Mouse (Mus musculus) adrenal gland, postnatal 4 days (tissue): ENCODE data around the gene Ccdc153. TPM values are rescaled to one million over a fixed set of nuclear protein-coding genes. Genes with fewer than 3 reads are reported as not detected.

Experiments used
- DNase-seq, 2 experiments: peaks; one replicate each; pipeline ENCODE4 v3.0.0; 2021 to 2022; ENCODE audit warnings: low spot score in 2 of 2, mixed read lengths in 2 of 2
- total RNA-seq, 2 experiments: library from RNA; stranded (reverse); gene quantifications; 2 replicates each; pipeline ENCODE4 v1.2.3; 2021

The Ccdc153 gene
- total RNA-seq, 2 experiments from 2014 or later = 3.4 to 4.6 TPM

GRCm38 (mm10) chr9:44239447-44239846, 1.0 kb upstream of the Ccdc153 start:
- no peak for DNase-seq

DNA sequence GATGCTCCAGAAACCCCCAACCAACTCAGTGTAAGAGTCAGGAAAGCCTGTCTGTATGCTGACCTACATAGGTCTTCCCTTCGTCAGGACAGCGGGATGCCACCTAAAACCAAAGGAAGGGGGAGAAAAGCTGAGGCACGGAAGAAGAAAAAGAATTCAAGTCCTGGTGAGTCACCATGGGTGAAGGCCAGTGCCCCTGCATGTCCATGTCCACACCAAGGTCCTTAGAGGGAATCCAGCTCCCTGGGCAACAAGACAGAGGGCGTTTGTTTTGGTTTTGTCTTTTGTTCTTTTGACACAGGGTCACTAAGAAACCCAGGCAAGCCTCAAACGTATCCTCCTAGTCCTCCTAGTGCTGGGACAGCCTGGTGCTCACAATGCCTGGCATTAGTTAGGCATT, 435 bp downstream of the Ccdc153 start:
- no peak for DNase-seq

DNA sequence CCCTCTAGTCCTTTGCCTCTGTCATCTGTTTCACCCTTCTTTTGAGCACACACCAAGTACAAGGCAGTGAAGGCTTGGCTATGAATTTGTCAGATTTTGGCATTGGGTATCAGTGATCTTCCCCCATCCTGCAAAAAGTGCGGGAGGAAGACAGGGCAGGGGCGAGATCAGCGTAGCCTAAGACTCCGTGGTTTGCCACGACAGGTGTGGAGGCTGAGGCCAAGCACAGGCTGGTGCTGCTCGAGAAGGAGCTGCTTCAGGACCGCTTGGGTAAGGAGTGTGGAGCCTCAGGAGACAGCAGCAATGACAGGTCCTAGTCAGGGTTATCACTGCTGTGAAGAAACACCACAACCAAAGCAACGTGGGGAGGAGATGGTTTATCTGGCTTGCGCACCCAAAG, 942 bp downstream of the Ccdc153 start:
- no peak for DNase-seq

DNA sequence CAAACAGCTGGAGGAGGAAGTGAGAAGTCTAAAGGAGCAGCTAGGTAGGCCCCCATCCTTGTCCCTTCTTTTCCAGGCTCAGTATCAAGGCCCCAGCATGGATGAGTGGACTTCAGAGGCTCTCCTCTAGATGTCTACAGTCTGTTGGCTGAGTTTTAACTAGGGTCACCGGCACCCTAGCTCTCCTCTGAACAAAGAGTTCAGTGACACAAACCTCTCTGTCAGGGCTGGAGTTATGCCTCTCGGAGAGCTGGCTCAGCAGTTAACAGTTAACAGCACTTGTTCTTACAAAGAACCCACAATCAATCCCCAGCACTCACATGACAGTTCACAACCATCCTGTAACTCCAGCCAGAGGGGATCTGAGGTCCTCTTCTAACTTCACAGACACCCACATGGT, 3.1 kb downstream of the Ccdc153 start:
- DNase-seq = no peak

GRCm38 (mm10) chr9:44247907-44248306, 7.4 kb downstream of the Ccdc153 start:
- no peak for DNase-seq

DNA sequence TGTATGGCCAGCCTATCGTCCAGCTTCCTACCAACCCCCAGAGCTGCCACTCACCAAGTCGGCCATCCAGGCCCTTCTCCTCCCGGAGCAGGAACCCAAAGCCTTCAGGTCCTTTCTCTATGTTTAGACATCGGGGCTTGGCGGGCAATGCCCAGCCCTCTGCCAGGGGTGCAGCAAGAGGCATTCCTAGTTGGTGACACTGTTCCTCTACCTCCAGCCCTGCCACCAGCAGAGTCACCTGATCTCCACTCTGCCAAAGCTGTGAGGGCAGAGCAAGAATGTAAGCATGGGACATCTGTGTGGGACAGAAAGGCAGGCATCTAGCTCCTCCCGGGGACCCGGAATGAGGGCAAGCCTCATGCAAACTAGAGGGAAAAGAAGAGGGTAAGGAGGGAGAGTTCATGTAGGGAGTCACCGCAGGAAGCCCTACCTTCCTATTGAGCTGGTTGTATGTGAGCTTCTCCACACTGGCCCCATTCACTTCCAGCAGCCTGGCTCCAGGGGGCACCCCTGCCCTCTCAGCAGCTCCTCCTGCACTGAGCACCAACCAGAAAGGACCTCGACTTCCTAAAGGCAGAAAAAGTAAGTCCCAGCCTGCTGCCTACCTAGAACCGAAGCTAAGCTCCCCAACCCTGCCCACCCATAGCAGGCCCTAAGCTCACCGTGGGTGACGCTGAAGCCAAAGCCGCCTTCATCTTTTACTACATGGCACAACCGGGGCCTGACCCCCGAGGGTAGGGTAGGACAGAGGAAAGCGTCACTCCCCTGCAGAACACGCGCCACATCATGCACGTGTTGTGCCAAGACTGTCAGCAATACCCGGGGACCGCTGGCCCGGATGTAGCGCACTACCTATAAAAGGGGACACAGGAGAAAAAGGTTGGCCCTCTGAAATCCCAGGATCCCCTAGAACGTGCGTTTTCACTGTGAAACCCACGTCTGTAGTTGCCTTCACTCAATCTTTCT, 9.0 kb downstream of the Ccdc153 start:
- peak in 1 of 2 experiments; percentile 53 for DNase-seq

- no peak for DNase-seq
Observed at GRCm38 (mm10) chr9:44250445-44250844, 10.0 kb downstream of the Ccdc153 start.

GRCm38 (mm10) chr9:44251314-44251713, 10.8 kb downstream of the Ccdc153 start, which contains the start of gene Pdzd3:
Gene Pdzd3, minus strand, starts transcription at chr9:44251471.
- DNase-seq = no peak

GRCm38 (mm10) chr9:44253441-44253840, 13.0 kb downstream of the Ccdc153 start:
- no peak for DNase-seq

GRCm38 (mm10) chr9:44254508-44255135, 14.1 kb downstream of the Ccdc153 start:
- no peak for DNase-seq

GRCm38 (mm10) chr9:44255136-44255521, 14.7 kb downstream of the Ccdc153 start:
- DNase-seq = no peak

DNA sequence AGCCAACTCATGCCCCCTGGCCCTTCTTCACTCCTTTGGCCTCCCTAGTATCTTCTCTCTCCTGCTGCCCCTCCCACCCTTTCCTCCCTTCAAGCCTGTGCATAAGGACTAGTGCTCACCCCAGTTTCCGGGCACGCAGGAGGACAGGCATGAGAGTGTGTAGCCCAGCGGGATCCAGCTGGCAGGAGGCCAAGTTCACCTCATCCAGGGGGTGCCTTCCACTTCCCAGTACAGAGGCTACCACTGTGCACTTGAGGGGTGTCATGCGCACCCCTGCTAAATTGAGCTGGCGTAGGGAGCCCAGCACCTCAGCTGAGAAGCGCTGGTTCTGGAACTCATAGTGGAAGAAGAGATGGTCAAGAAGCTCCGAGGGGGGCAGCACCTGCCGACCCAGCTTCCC, 15.7 kb downstream of the Ccdc153 start:
- DNase-seq = no peak

DNA sequence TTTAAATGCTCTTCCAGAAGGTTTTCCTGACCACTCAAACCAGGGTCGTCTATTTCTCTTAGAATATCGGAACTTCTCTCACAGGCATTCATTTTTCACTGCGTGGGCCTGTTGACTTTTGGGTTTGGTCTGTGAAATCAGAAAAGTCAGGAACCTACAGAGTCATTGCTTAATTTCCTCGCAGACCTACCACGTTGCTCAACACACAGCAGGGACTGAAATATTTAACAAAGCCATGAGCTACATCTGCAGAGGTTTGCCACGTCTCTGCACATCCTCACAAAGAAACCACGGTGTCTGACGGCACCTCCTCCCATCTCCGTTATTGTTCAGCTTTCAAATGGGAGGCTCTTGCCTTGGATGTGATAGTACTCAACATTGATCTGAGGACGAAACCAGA, 18.5 kb downstream of the Ccdc153 start:
- DNase-seq = no peak

DNA sequence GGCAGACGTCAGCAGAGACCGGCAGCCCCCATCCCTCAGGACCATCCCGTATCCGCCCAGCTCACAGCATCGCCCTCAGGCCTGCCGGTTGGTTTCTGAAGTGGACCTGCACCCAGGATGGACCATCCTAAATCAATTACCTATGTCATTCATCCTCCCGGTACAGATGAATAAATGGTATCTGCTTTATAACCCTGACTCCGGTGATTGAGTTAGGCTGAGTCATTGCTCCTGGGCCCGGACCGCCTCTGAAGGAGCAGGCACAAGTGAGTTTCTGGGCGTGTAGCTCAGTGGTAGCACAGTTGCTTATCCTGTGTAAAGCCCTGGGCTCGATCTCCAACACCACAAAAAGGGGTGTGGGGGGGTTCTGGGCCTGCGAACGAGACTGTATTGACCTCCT, 20.9 kb downstream of the Ccdc153 start:
- no peak for DNase-seq

DNA sequence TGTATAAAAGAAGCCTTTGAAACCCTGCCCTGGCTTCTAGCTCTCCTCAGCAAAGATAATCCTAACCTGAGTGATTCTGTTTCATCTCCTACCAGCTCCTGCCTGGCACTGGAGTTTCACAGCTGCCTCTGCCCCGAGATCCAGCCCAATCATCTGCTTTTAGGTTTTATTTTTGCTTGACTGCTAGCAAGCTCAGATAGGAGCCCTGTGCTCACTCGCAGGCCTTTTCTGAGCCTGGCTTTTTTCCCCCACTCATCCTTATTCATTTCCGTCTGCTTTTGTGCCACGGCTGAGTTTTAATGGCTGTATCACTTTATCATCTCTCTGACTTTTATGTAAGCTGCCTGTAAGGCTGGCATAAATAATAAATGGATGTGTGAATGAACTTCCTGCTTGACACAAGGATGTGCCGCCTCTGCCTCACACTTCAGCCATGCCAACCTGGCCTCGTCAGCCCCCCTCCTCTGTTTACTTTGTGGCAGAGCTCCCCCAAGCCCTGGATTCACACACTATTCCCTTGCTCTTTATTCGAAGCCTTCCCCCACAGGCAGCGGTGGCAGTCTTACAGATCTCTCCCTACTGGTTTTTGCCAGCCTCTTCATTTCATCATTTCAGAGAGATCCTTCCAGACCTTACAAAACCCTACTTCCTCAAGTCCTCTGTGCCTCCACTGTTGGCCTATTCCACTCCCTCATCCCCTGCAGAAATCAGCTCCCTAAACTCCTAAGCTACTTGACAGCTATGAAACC, 26.2 kb downstream of the Ccdc153 start:
- DNase-seq = no peak

GRCm38 (mm10) chr9:44267319-44268026, 27.0 kb downstream of the Ccdc153 start:
- DNase-seq = no peak

GRCm38 (mm10) chr9:44268027-44268360, 27.5 kb downstream of the Ccdc153 start:
- DNase-seq = peak; percentile 80 to 82

GRCm38 (mm10) chr9:44268432-44268831, 28.0 kb downstream of the Ccdc153 start, which contains the start of gene Nlrx1:
Gene Nlrx1, minus strand, starts transcription at chr9:44268599.
- DNase-seq = no peak

DNA sequence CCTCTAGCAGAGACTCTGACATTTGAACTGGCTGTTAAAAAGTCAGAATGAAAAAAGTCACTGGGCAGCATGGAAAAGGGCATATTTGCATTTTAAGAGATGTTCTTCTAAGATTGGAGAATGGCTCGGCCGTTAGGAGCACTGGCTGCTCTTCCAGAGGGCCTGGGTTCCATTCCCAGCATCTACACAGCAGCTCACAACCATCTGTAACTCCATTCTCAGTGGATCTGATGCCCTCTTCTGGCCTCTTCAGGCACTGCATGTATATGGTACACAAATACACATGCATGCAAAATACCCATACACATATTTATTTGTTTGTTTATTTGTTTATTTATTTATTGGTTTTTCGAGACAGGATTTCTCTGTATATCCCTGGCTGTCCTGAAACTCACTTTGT, 28.6 kb downstream of the Ccdc153 start:
- no peak for DNase-seq

- DNase-seq = no peak
Observed at GRCm38 (mm10) chr9:44269973-44270372, 29.5 kb downstream of the Ccdc153 start.

DNA sequence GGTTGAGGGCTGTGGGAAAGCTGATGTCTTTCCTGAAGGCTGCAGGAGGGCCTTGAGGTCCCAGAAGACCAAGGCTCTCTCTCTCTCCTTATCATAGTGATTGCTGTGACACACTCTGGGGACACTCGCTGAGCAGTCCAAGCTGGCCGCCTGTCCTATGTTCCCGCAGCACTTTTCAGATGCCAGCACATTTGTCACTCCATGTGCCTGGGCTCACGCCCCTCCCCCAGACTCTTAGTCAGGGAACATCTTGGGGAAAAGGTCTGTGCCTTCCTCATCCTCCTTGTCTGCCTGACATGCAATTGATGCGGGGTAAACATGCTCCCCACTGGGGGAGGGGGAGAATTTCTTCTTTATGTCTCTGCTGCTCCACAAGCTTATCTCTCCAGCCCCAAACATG, 42.7 kb downstream of the Ccdc153 start:
- DNase-seq = no peak
